Mouse (Mus musculus) MEL (cell line): ENCODE data around the gene Abi3.

Experiments
- CTCF ChIP-seq, 3 experiments: IDR thresholded peaks in 2 of 3; conservative IDR thresholded peaks in 1 of 3; 2 replicates each; pipeline ENCODE4 v1.5.1; 2011 to 2012; ENCODE audit warnings: low read length in 3 of 3, low read depth in 2 of 3, mild to moderate bottlenecking in 2 of 3, improper control_type of control experiment in 1 of 3, inconsistent platforms in 1 of 3, mixed read lengths in 1 of 3, moderate library complexity in 1 of 3; ENCODE audit not compliant: control insufficient read depth in 1 of 3, insufficient read depth in 1 of 3, poor library complexity in 1 of 3, severe bottlenecking in 1 of 3
- EP300 ChIP-seq, 2 experiments: IDR thresholded peaks; 2 replicates each; pipeline ENCODE4 v1.6.1; 2011; ENCODE audit warnings: improper control_type of control experiment in 2 of 2, low read length in 2 of 2, low read depth in 1 of 2, mild to moderate bottlenecking in 1 of 2
- GATA1 ChIP-seq: IDR thresholded peaks from 2 replicates; pipeline ENCODE4 v1.6.1; 2011; ENCODE audit warnings: low read depth, low read length, improper control_type of control experiment
- KAT2A ChIP-seq: conservative IDR thresholded peaks from 2 replicates; pipeline ENCODE4 v1.6.1; 2012; ENCODE audit warnings: low read depth, low read length, improper control_type of control experiment, inconsistent platforms
- MAFK ChIP-seq: IDR thresholded peaks from 2 replicates; pipeline ENCODE4 v1.6.1; 2011; ENCODE audit warnings: low read depth, mild to moderate bottlenecking, low read length, improper control_type of control experiment, borderline replicate concordance
- MAZ ChIP-seq: IDR thresholded peaks from 2 replicates; pipeline ENCODE4 v1.6.1; 2012; ENCODE audit warnings: low read depth, mild to moderate bottlenecking, inconsistent platforms, low read length, improper control_type of control experiment
- MYB ChIP-seq: IDR thresholded peaks from 2 replicates; pipeline ENCODE4 v1.6.1; 2011; ENCODE audit warnings: mild to moderate bottlenecking, low read depth, low read length, improper control_type of control experiment
- POLR2A ChIP-seq, 2 experiments: IDR thresholded peaks; 2 replicates each; pipeline ENCODE4 v1.6.1; 2011 to 2012; ENCODE audit warnings: low read length in 2 of 2, mild to moderate bottlenecking in 2 of 2, control low read depth in 1 of 2, improper control_type of control experiment in 1 of 2, low read depth in 1 of 2, moderate library complexity in 1 of 2; ENCODE audit not compliant: control insufficient read depth in 1 of 2, insufficient read depth in 1 of 2, poor library complexity in 1 of 2
- POLR2AphosphoS2 ChIP-seq: IDR thresholded peaks from 2 replicates; pipeline ENCODE4 v1.6.1; 2011; ENCODE audit warnings: low read length, improper control_type of control experiment
- POLR2AphosphoS5 ChIP-seq: IDR thresholded peaks from 2 replicates; pipeline ENCODE4 v1.6.1; 2012; ENCODE audit warnings: low read depth, borderline replicate concordance, mild to moderate bottlenecking, inconsistent platforms, low read length, moderate library complexity, mixed read lengths
- TAL1 ChIP-seq: IDR thresholded peaks from 2 replicates; pipeline ENCODE4 v1.6.1; 2012; ENCODE audit warnings: mild to moderate bottlenecking, inconsistent platforms, low read length, moderate library complexity, mixed read lengths
- UBTF ChIP-seq: IDR thresholded peaks from 2 replicates; pipeline ENCODE4 v1.6.1; 2012; ENCODE audit warnings: low read depth, mild to moderate bottlenecking, inconsistent platforms, low read length, improper control_type of control experiment, moderate library complexity, borderline replicate concordance; ENCODE audit not compliant: insufficient read depth
- ZKSCAN1 ChIP-seq: IDR thresholded peaks from 2 replicates; pipeline ENCODE4 v1.6.1; 2012; ENCODE audit warnings: low read depth, mild to moderate bottlenecking, inconsistent platforms, low read length, improper control_type of control experiment, moderate library complexity

DNA sequence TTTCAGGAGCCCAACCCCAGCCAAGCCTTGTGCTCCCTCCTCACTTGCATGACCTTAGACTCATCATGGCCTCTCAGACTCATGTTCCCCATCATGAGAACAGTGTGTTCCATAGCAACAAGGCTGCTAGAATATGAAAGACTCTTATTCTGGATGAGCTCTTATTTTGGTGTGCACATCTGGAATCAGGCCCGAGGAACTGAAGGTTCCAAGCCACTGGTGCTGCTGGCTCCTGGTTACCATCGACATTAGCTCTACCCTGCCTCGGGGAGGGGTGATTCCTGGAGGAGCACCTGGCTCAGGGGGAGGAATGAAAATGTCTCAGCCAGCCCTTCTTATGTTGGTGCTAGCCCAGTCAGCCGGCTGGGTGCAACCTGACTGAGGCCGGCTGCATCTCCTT, 27.4 kb downstream of the Abi3 start:
- TF ChIP-seq KAT2A: no peak
- TF ChIP-seq POLR2A (IDR thresholded peaks at IDR 0.05; ENCODE audit: control insufficient read depth in 1 of 2, insufficient read depth in 1 of 2, low read depth in 1 of 2, low read length in 2 of 2, poor library complexity in 1 of 2): no peak
- TF ChIP-seq MAFK: no peak
- TF ChIP-seq CTCF (IDR thresholded peaks at IDR 0.05 in 2 of 3, conservative IDR thresholded peaks at IDR 0.05 in 1 of 3; ENCODE audit: control insufficient read depth in 1 of 3, insufficient read depth in 1 of 3, low read depth in 2 of 3, low read length in 3 of 3, poor library complexity in 1 of 3, severe bottlenecking in 1 of 3): no peak
- TF ChIP-seq MYB: no peak
- TF ChIP-seq ZKSCAN1: no peak
- TF ChIP-seq POLR2AphosphoS2: no peak
- no peak for TF ChIP-seq TAL1
- no peak for TF ChIP-seq EP300 (IDR thresholded peaks at IDR 0.05; ENCODE audit: low read depth in 1 of 2, low read length in 2 of 2)
- TF ChIP-seq UBTF: no peak
- TF ChIP-seq GATA1: no peak
- no peak for TF ChIP-seq MAZ
- TF ChIP-seq POLR2AphosphoS5: no peak
